ENCODE assay signal across 16 mouse cellular contexts in the genomic region with DNA sequence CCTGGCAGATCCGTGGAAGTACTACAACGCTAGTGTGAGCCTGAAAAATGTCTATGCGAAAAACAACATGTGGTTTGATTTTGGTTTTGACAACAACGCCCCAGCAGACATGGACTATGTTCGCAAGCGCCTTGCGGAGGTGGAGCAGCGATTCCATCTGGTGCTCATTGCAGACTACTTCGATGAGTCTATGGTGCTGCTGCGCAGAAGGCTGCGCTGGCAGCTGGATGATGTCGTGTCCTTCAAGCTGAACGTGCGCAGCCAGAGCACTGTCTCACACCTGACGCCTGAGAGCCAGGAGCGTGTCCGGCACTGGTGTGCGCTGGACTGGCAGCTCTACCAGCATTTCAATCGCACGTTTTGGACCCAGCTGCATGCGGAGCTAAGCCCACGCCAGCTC. TPM values are rescaled to one million over a fixed set of nuclear protein-coding genes. Genes with fewer than 3 reads are reported as not detected.
DNase-seq lines count a peak whose midpoint lies in the region; ATAC-seq lines count a peak whose summit lies in the region.
"Not testable (repeated sequence)": the region's sequence is repeated elsewhere in the genome, so short reads cannot be mapped to it uniquely, and the experiment has no call there.
"Had no signal": no experiment of that assay in that cellular context is flagged by ENCODE, and none has a peak within 500 bp of the region (broad histone marks: within the 10 kb centered on the region; RNA-seq: fewer than 3 reads in every experiment).

No protein-coding gene starts in this region.

- not testable (repeated sequence) for H3K27me3 ChIP-seq in embryonic facial prominence, embryonic 11.5 days (ENCODE audit: control insufficient read depth, insufficient read depth, low read length); heart, embryonic 10.5 days (ENCODE audit: insufficient read depth, poor library complexity, severe bottlenecking); limb, embryonic 13.5 days

- H3K4me3 ChIP-seq in embryonic facial prominence, embryonic 11.5 days (ENCODE audit: low read depth, low read length); heart, embryonic 10.5 days; limb, embryonic 13.5 days: not testable (repeated sequence)

- WGBS in embryonic facial prominence, embryonic 11.5 days: 95% methylated on average over 10 of the region's 22 CpGs
- WGBS in heart, embryonic 10.5 days: 89% methylated on average over 14 of the region's 22 CpGs
- 85% methylated on average over 12 of the region's 22 CpGs for WGBS in limb, embryonic 13.5 days

- H3K27ac ChIP-seq in embryonic facial prominence, embryonic 11.5 days (replicated peaks; ENCODE audit: low read depth, low read length); heart, embryonic 10.5 days; limb, embryonic 13.5 days: not testable (repeated sequence)

- not testable (repeated sequence) for H3K9me3 ChIP-seq in embryonic facial prominence, embryonic 11.5 days (replicated peaks; ENCODE audit: control insufficient read depth, low read length); heart, embryonic 10.5 days; limb, embryonic 13.5 days

- not testable (repeated sequence) for H3K4me1 ChIP-seq in embryonic facial prominence, embryonic 11.5 days (ENCODE audit: control insufficient read depth, insufficient read depth, low read length); heart, embryonic 10.5 days; limb, embryonic 13.5 days

- H3K4me2 ChIP-seq in embryonic facial prominence, embryonic 11.5 days (ENCODE audit: low read depth, low read length); limb, embryonic 13.5 days (replicated peaks): not testable (repeated sequence)

- H3K9ac ChIP-seq in embryonic facial prominence, embryonic 11.5 days (replicated peaks; ENCODE audit: low read length); limb, embryonic 13.5 days: not testable (repeated sequence)

- 0 out of 2 replicates have a peak, but pooled peaks have one; percentile 54 for ATAC-seq in embryonic facial prominence, embryonic 11.5 days (replicated peaks; ENCODE audit: insufficient number of reproducible peaks, low FRiP score, low TSS enrichment, low read depth)
- ATAC-seq in frontal cortex, adult (ENCODE audit: low TSS enrichment): peak; percentile 92
- ATAC-seq in limb, embryonic 13.5 days (ENCODE audit: low FRiP score, low read depth): peak; percentile 54; the same call in 1 of the 2 replicates

- not testable (repeated sequence) for H3K36me3 ChIP-seq in embryonic facial prominence, embryonic 11.5 days (replicated peaks; ENCODE audit: control insufficient read depth, insufficient read depth, low read depth, low read length); heart, embryonic 10.5 days; limb, embryonic 13.5 days

- DNase-seq in embryonic facial prominence, embryonic 11.5 days (ENCODE audit: low spot score): not testable (repeated sequence)
- DNase-seq in heart, embryonic 10.5 days (ENCODE audit: low spot score): peak; percentile 30
- DNase-seq in layer of hippocampus, adult 9-11 months: peak; percentile 18
- DNase-seq in right cerebral cortex, postnatal 25 days: peak; percentile 21

RNA-seq across cellular contexts. Expression of a gene that starts 13.3 kb away (rescaled TPM):
- not detected in 2 replicates for polyA plus RNA-seq in embryonic facial prominence, embryonic 11.5 days (2014; fragmentation: Nextera tagmentation; extraction: Ambion mirVana)
- polyA plus RNA-seq in heart, embryonic 10.5 days (2016; fragmentation: Nextera tagmentation; extraction: Ambion mirVana): 0.10 TPM in 1 of 2 replicates, not detected in the other
- 0.17 TPM in 1 of 2 replicates, not detected in the other for polyA plus RNA-seq in limb, embryonic 13.5 days (2015; fragmentation: Nextera tagmentation; extraction: Ambion mirVana)
- polyA plus RNA-seq: C2C12; cerebellum, adult 2 months; cortical plate, adult 2 months; embryonic facial prominence, embryonic 10.5 days; embryonic facial prominence, embryonic 13.5 days; erythroblast, embryonic 14.5 days; forebrain, embryonic 10.5 days; forebrain, embryonic 13.5 days; forebrain, embryonic 15.5 days; forebrain, postnatal 0 days had no signal

RNA-seq across cellular contexts. Expression of a gene that starts 43.7 kb away (rescaled TPM):
- polyA plus RNA-seq in embryonic facial prominence, embryonic 11.5 days (2014; fragmentation: Nextera tagmentation; extraction: Ambion mirVana): not detected in 2 replicates
- polyA plus RNA-seq in heart, embryonic 10.5 days (2016; fragmentation: Nextera tagmentation; extraction: Ambion mirVana): 0.07 TPM in 1 of 2 replicates, not detected in the other
- 0.13 TPM in 1 of 2 replicates, not detected in the other for polyA plus RNA-seq in limb, embryonic 13.5 days (2015; fragmentation: Nextera tagmentation; extraction: Ambion mirVana)
- polyA plus RNA-seq: C2C12; cortical plate, adult 2 months; embryonic facial prominence, embryonic 10.5 days; embryonic facial prominence, embryonic 13.5 days; erythroblast, embryonic 14.5 days; forebrain, embryonic 10.5 days; forebrain, embryonic 13.5 days; forebrain, embryonic 15.5 days; forebrain, postnatal 0 days had no signal

RNA-seq across cellular contexts. Expression of a gene that starts 49.7 kb away (rescaled TPM):
- polyA plus RNA-seq in embryonic facial prominence, embryonic 11.5 days (2014; fragmentation: Nextera tagmentation; extraction: Ambion mirVana): 8.4 and 12.2 TPM in 2 replicates
- 14.8 and 18.3 TPM in 2 replicates for polyA plus RNA-seq in heart, embryonic 10.5 days (2016; fragmentation: Nextera tagmentation; extraction: Ambion mirVana)
- 17.3 and 18.4 TPM in 2 replicates for polyA plus RNA-seq in limb, embryonic 13.5 days (2015; fragmentation: Nextera tagmentation; extraction: Ambion mirVana)
